Mouse (Mus musculus): ENCODE data around the gene Rhox11. TPM values are rescaled to one million over a fixed set of nuclear protein-coding genes. Genes with fewer than 3 reads are reported as not detected.
"Not testable (repeated sequence)": the region's sequence is repeated elsewhere in the genome, so short reads cannot be mapped to it uniquely, and the experiment has no call there.

Gene Rhox11
- not detected in 2 replicates for polyA plus RNA-seq (2015; fragmentation: Nextera tagmentation; extraction: Ambion mirVana)

- no peak for ATAC-seq (ENCODE audit: extremely low read depth, insufficient number of reproducible peaks, low FRiP score, low TSS enrichment)
- no peaks in the 10 kb centered on the region for H3K36me3 ChIP-seq
- H3K9me3 ChIP-seq: no peaks in the 10 kb centered on the region
- no peak within 1 kb of the TSS for H3K27ac ChIP-seq (replicated peaks)
- no peaks in the 10 kb centered on the region for H3K27me3 ChIP-seq (replicated peaks)
- H3K4me3 ChIP-seq: no peak within 1 kb of the TSS
- H3K9ac ChIP-seq: no peak within 1 kb of the TSS
- 72% methylated on average over 9 of the region's 9 CpGs for WGBS
- H3K4me1 ChIP-seq: no peaks in the 10 kb centered on the region
- no peak within 1 kb of the TSS for H3K4me2 ChIP-seq
Observed at GRCm38 (mm10) chrX:38085041-38085440, at the start of gene Rhox11. Gene Rhox11, minus strand, starts transcription at chrX:38085141.

GRCm38 (mm10) chrX:38121478-38121877 lies 36.5 kb upstream of the Rhox11 start:
- Histone ChIP-seq H3K4me2 (no peak overlapping the region), H3K4me1 (no peaks in the 10 kb centered on the region), H3K27me3 (replicated peaks) (no peaks in the 10 kb centered on the region), H3K4me3 (no peak overlapping the region), H3K9me3 (peaks cover 20% of the 10 kb centered on the region), H3K36me3 (no peaks in the 10 kb centered on the region), H3K9ac (no peak overlapping the region), H3K27ac (replicated peaks) (no peak overlapping the region)
- no peak for ATAC-seq (ENCODE audit: extremely low read depth, insufficient number of reproducible peaks, low FRiP score, low TSS enrichment)
- WGBS: 79% methylated on average over 34 of the region's 34 CpGs

- Histone ChIP-seq H3K4me2 (no peak within 1 kb of the TSS), H3K36me3 (no peaks in the 10 kb centered on the region), H3K27ac (replicated peaks) (no peak within 1 kb of the TSS), H3K27me3 (replicated peaks) (no peaks in the 10 kb centered on the region), H3K9ac (no peak within 1 kb of the TSS), H3K4me3 (no peak within 1 kb of the TSS), H3K9me3 (peaks cover 20% of the 10 kb centered on the region), H3K4me1 (no peaks in the 10 kb centered on the region)
- WGBS: 92% methylated on average over 20 of the region's 20 CpGs
- ATAC-seq (ENCODE audit: extremely low read depth, insufficient number of reproducible peaks, low FRiP score, low TSS enrichment): no peak
Observed at GRCm38 (mm10) chrX:38120982-38121381, 36.0 kb upstream of the Rhox11 start, which contains the start of gene Rhox13. Gene Rhox13, plus strand, starts transcription at chrX:38121219.

- H3K4me2 ChIP-seq: no peak within 1 kb of the TSS
- ATAC-seq (ENCODE audit: extremely low read depth, insufficient number of reproducible peaks, low FRiP score, low TSS enrichment): no peak
- WGBS: 68% methylated on average over 4 of the region's 4 CpGs
Observed at GRCm38 (mm10) chrX:38110807-38111206, 25.9 kb upstream of the Rhox11 start, which contains the start of gene Rhox12. Gene Rhox12, minus strand, starts transcription at chrX:38110907.

GRCm38 (mm10) chrX:38084226-38084625 lies 715 bp downstream of the Rhox11 start:
- Histone ChIP-seq H3K9ac (no peak overlapping the region), H3K4me2 (no peak overlapping the region), H3K27me3 (replicated peaks) (no peaks in the 10 kb centered on the region)

More at GRCm38 (mm10) chrX:38110807-38111206, 25.9 kb upstream of the Rhox11 start, which contains the start of gene Rhox12:
- no peaks in the 10 kb centered on the region for H3K36me3 ChIP-seq
- H3K27ac ChIP-seq (replicated peaks): no peak within 1 kb of the TSS
- H3K4me1 ChIP-seq: no peaks in the 10 kb centered on the region
- H3K9me3 ChIP-seq: no peaks in the 10 kb centered on the region
- H3K9ac ChIP-seq: no peak within 1 kb of the TSS
- H3K4me3 ChIP-seq: no peak within 1 kb of the TSS
- H3K27me3 ChIP-seq (replicated peaks): no peaks in the 10 kb centered on the region

GRCm38 (mm10) chrX:38066175-38066574 lies 18.8 kb downstream of the Rhox11 start, which contains the start of gene Rhox10:
Gene Rhox10, plus strand, starts transcription at chrX:38066475.
- Histone ChIP-seq H3K27me3 (replicated peaks) (no peaks in the 10 kb centered on the region), H3K9me3 (no peaks in the 10 kb centered on the region)

More at GRCm38 (mm10) chrX:38084226-38084625, 715 bp downstream of the Rhox11 start:
- WGBS: 21% methylated on average over 12 of the region's 12 CpGs
- Histone ChIP-seq H3K36me3 (no peaks in the 10 kb centered on the region), H3K9me3 (no peaks in the 10 kb centered on the region), H3K4me1 (no peaks in the 10 kb centered on the region), H3K27ac (replicated peaks) (no peak overlapping the region), H3K4me3 (no peak overlapping the region)
- ATAC-seq (ENCODE audit: extremely low read depth, insufficient number of reproducible peaks, low FRiP score, low TSS enrichment): no peak

GRCm38 (mm10) chrX:38061544-38061943 lies 23.4 kb downstream of the Rhox11 start:
- Histone ChIP-seq H3K36me3 (no peaks in the 10 kb centered on the region), H3K27me3 (replicated peaks) (no peaks in the 10 kb centered on the region), H3K27ac (replicated peaks) (no peak overlapping the region), H3K4me1 (no peaks in the 10 kb centered on the region), H3K4me2 (no peak overlapping the region), H3K9me3 (no peaks in the 10 kb centered on the region), H3K9ac (no peak overlapping the region), H3K4me3 (no peak overlapping the region)
- ATAC-seq (ENCODE audit: extremely low read depth, insufficient number of reproducible peaks, low FRiP score, low TSS enrichment): no peak
- 3% methylated on average over 1 of the region's 1 CpGs for WGBS

More at GRCm38 (mm10) chrX:38066175-38066574, 18.8 kb downstream of the Rhox11 start, which contains the start of gene Rhox10:
- Histone ChIP-seq H3K4me3 (no peak within 1 kb of the TSS), H3K36me3 (no peaks in the 10 kb centered on the region), H3K4me2 (no peak within 1 kb of the TSS), H3K9ac (no peak within 1 kb of the TSS), H3K4me1 (no peaks in the 10 kb centered on the region), H3K27ac (replicated peaks) (no peak within 1 kb of the TSS)
- 81% methylated on average over 11 of the region's 11 CpGs for WGBS
- no peak for ATAC-seq (ENCODE audit: extremely low read depth, insufficient number of reproducible peaks, low FRiP score, low TSS enrichment)

- H3K4me1 ChIP-seq; H3K36me3 ChIP-seq; H3K27ac ChIP-seq (replicated peaks); H3K4me2 ChIP-seq; H3K27me3 ChIP-seq (replicated peaks); H3K9ac ChIP-seq; H3K9me3 ChIP-seq; H3K4me3 ChIP-seq; ATAC-seq (ENCODE audit: extremely low read depth, insufficient number of reproducible peaks, low FRiP score, low TSS enrichment): not testable (repeated sequence)
Observed at GRCm38 (mm10) chrX:38043014-38043413, 41.9 kb downstream of the Rhox11 start, which contains the start of gene Btg1-ps2. Gene Btg1-ps2, minus strand, starts transcription at chrX:38043114.

- H3K9me3 ChIP-seq: no peaks in the 10 kb centered on the region
- H3K27me3 ChIP-seq (replicated peaks): no peaks in the 10 kb centered on the region
- H3K36me3 ChIP-seq: no peaks in the 10 kb centered on the region
- ATAC-seq (ENCODE audit: extremely low read depth, insufficient number of reproducible peaks, low FRiP score, low TSS enrichment): no peak
- H3K27ac ChIP-seq (replicated peaks): no peak overlapping the region
- H3K4me2 ChIP-seq: no peak overlapping the region
- H3K4me3 ChIP-seq: no peak overlapping the region
- H3K9ac ChIP-seq: no peak overlapping the region
- no peaks in the 10 kb centered on the region for H3K4me1 ChIP-seq
- WGBS: 89% methylated on average over 5 of the region's 5 CpGs
Observed at GRCm38 (mm10) chrX:38039666-38040065, 45.3 kb downstream of the Rhox11 start.

GRCm38 (mm10) chrX:38033841-38034240 lies 51.1 kb downstream of the Rhox11 start:
- Histone ChIP-seq H3K9me3 (no peaks in the 10 kb centered on the region), H3K4me1 (no peaks in the 10 kb centered on the region), H3K36me3 (no peaks in the 10 kb centered on the region), H3K4me3 (no peak overlapping the region), H3K27me3 (replicated peaks) (no peaks in the 10 kb centered on the region), H3K9ac (no peak overlapping the region), H3K4me2 (no peak overlapping the region), H3K27ac (replicated peaks) (no peak overlapping the region)
- 39% methylated on average over 2 of the region's 2 CpGs for WGBS
- ATAC-seq (ENCODE audit: extremely low read depth, insufficient number of reproducible peaks, low FRiP score, low TSS enrichment): no peak
